Mouse (Mus musculus) c-Kit-positive CD71-positive TER-119-negative erythroid progenitor cells, embryonic 14.5 days (primary cell): ENCODE measurements around the gene Aqp2.

ENCODE experiments used
- DNase-seq: peaks from one replicate; pipeline ENCODE4 v3.0.0-alpha.2; 2013; ENCODE audit warnings: low read depth

The Aqp2 gene

GRCm38 (mm10) chr15:99618595-99618994 is 39.7 kb downstream of the Aqp2 start:
- DNase-seq, result no peak

- DNase-seq, result no peak
Measured at GRCm38 (mm10) chr15:99619821-99620220, 41.0 kb downstream of the Aqp2 start.

GRCm38 (mm10) chr15:99622063-99622462 is 43.2 kb downstream of the Aqp2 start:
- no peak for DNase-seq

GRCm38 (mm10) chr15:99631618-99632017 is 52.8 kb downstream of the Aqp2 start:
- no peak for DNase-seq
